19 mouse cellular contexts compared by ENCODE assay signal in the genomic region with DNA sequence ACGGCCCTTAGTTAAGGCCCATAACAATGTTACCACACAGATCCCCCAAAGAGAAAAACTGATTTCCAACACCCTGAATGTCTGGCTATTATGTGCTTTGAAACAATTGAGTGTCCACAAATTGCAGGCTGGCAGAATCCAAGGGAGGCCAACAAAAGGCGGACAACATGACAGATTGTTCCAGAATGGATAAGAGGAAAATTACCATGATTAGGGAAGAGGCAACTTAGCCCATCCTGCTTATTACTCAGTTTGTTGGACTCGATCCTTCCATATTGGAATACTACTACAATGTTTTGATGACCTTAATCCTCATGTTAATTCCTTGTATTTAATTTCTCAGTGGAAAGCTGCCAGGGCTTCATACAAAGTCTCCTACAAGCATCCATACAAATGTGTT.
"Had no signal": no experiment of that assay in that cellular context is flagged by ENCODE, and none has a peak within 500 bp of the region (broad histone marks: within the 10 kb centered on the region; RNA-seq: fewer than 3 reads in every experiment).

No protein-coding gene starts in this region.

- H3K4me3 ChIP-seq: lung, embryonic 15.5 days; midbrain, embryonic 13.5 days; midbrain, embryonic 15.5 days; neural tube, embryonic 13.5 days; neural tube, embryonic 15.5 days; stomach, embryonic 15.5 days had no signal

- H3K27ac ChIP-seq: lung, embryonic 15.5 days; macrophage; midbrain, embryonic 13.5 days; midbrain, embryonic 15.5 days; neural tube, embryonic 13.5 days; neural tube, embryonic 15.5 days; stomach, embryonic 15.5 days; stomach, postnatal 0 days had no signal

- DNase-seq: liver, postnatal 0 days; lung, adult 2 months; lung, postnatal 14 days; lung, postnatal 36 days; right cerebral cortex, postnatal 14 days; thymus, adult 2 months; thymus, postnatal 25 days; thymus, postnatal 4 days had no signal

- ATAC-seq: liver, postnatal 0 days; lung, postnatal 0 days; midbrain, embryonic 13.5 days; midbrain, embryonic 15.5 days had no signal

- H3K9me3 ChIP-seq: lung, embryonic 15.5 days; megakaryocyte, embryonic 14.5 days; midbrain, embryonic 13.5 days; midbrain, embryonic 15.5 days; neural tube, embryonic 13.5 days; neural tube, embryonic 15.5 days; stomach, embryonic 15.5 days had no signal

- H3K4me1 ChIP-seq: lung, embryonic 15.5 days; midbrain, embryonic 15.5 days; stomach, embryonic 15.5 days had no signal

- H3K4me2 ChIP-seq: lung, embryonic 15.5 days; midbrain, embryonic 11.5 days; midbrain, embryonic 13.5 days; midbrain, embryonic 15.5 days; neural tube, embryonic 13.5 days; neural tube, embryonic 15.5 days; stomach, embryonic 15.5 days had no signal

- H3K9ac ChIP-seq: liver, postnatal 0 days; lung, embryonic 15.5 days; midbrain, embryonic 13.5 days; midbrain, embryonic 15.5 days; neural tube, embryonic 13.5 days; neural tube, embryonic 15.5 days; stomach, embryonic 15.5 days had no signal

- H3K36me3 ChIP-seq: lung, embryonic 15.5 days; midbrain, embryonic 13.5 days; midbrain, embryonic 15.5 days; neural tube, embryonic 13.5 days; neural tube, embryonic 15.5 days; stomach, embryonic 15.5 days had no signal

- H3K27me3 ChIP-seq: lung, embryonic 15.5 days; megakaryocyte, embryonic 14.5 days; midbrain, embryonic 13.5 days; midbrain, embryonic 15.5 days; neural tube, embryonic 13.5 days; neural tube, embryonic 15.5 days; stomach, embryonic 15.5 days had no signal
